Mouse (Mus musculus) left cerebral cortex, postnatal 36 days (tissue): ENCODE data around the gene Akp3. TPM values are rescaled to one million over a fixed set of nuclear protein-coding genes. Genes with fewer than 3 reads are reported as not detected.

Source experiments
- DNase-seq, 2 experiments: peaks; one replicate each; pipeline ENCODE4 v3.0.0; 2021 to 2022; ENCODE audit warnings: low spot score in 2 of 2, mixed read lengths in 1 of 2
- intact Hi-C: fragments of 180-260 bp; cut with DNase I; formaldehyde crosslinking; loops from one replicate; pipeline ENCODE4 v1.15.1; 2025
- total RNA-seq, 2 experiments: library from RNA; stranded (reverse); gene quantifications; 2 replicates each; pipeline ENCODE4 v1.2.3; 2021

The Akp3 gene
- total RNA-seq, 2 experiments from 2014 or later: not detected

- intact Hi-C loops: no loop called here
- no peak for DNase-seq
Measured at GRCm38 (mm10) chr1:87151286-87151685, 26.5 kb downstream of the Akp3 start.

DNA sequence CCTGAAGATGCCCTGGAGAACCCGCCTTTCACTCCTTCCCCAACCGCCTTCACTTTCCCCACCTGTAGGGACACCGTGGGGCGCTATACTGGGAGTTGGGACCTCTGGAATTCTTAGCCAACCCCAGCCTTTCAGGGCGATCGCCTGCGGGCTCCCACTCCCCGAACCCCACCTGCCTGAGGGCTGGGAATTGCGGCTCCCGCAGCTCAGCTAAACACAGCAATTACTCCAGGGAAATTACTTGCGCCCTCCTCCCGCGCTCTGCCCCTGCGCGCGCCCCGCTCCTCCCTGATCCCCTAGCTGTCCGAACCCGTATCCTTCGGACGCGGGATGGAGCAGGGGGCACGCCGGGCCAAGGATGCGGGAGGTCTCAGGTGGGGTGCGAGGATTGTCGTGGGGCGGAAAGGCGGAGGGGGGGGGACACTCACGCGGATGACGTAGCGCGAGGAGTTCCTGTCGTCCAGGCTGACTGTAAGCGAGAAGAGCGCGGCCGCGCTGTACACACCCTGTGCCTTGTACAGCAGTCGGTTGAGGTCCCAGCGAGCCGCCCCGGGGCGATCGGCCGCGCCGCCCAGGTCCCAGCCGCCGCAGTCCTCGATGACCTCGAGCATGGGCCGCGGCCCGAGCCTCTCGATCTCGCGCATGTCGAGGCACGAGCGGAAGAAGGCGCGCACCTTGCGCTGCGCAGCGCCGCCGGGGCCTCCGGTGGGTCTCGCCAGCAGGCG is 29.2 kb downstream of the Akp3 start:
- no peak for DNase-seq
- intact Hi-C loops: no loop called here

- no peak for DNase-seq
- intact Hi-C loops: no loop called here
Measured at GRCm38 (mm10) chr1:87154501-87155120, 29.8 kb downstream of the Akp3 start.

DNA sequence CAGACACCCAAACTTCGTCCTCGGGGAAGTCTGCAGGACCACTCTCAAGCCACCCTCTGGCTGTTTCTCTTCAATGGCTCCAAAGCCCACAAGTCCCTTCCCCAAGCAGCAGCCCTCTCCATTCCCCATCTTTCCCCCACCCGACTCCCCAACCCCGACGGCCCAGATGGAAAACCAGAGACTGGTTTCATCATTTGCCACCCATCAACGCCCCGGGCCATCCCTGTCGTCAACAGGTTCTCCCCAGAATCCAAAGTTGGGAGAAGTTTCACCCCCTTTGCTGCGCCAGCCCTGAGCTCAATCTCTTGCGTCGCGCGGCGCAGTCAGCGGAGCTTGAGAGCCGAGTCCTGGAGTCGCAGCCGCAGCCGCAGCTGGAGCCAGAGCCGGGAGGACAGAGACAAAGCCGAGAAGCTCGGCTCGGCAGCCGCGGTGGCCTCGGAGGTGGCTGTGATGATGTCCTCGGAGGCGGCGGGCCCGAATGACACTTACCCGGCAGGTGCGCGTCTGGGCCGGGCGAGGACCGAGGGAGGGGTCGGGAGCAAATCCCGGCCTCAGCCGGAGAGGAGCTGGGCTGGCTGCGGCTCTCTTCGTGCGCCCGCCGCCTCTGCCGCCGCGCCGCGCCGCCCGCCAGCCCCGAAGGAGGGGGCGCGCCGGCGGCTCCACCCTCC is 30.9 kb downstream of the Akp3 start:
- intact Hi-C loops: no loop called here
- DNase-seq: peak; percentile 18 to 35

GRCm38 (mm10) chr1:87156199-87156587 is 31.4 kb downstream of the Akp3 start, which contains the start of gene Ecel1:
TSS of gene Ecel1 (minus strand) at chr1:87156521.
- DNase-seq: no peak
- intact Hi-C loops: no loop called here

DNA sequence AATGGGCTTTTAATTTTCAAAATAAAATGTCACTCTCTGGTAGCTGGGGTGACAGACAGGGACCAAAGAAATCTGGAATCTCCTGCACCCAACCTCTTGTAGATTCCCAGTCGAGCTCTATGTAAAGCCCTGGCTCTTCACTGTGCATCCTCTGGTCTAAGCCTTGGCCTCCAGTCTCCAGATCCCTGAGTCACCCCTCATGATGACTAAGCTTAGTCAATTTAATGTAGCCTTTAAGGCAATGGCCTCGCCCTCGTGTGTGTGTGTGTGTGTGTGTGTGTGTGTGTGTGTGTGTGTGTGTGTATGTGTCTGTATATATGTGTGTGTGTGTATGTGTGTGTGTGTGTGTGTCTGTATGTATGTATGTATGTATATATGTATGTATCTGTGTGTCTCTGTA is 34.6 kb downstream of the Akp3 start:
- intact Hi-C loops: no loop called here
- no peak for DNase-seq

- no peak for DNase-seq
- intact Hi-C loops: no loop called here
Measured at GRCm38 (mm10) chr1:87164164-87164795, 39.5 kb downstream of the Akp3 start.

DNA sequence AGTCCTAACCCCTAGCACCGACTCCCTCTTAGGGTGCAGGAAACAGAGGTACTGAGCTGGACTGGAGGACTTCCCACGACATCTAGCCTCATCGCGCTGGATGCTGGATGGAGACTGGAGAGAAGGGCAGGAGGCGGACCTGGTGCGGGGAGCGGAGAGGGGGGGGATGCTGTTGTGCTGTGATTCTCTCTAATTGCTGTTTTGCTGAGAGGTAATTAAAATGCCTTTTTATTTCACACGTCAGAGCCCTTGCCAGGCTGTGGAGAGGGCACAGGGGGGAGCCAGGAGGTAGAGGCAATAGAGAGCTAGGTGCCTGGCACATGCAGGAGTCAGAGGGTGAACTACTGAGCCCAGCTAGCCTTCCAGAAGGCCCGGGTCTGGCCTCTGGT is 40.0 kb downstream of the Akp3 start:
- no peak for DNase-seq
- intact Hi-C loops: no loop called here

DNA sequence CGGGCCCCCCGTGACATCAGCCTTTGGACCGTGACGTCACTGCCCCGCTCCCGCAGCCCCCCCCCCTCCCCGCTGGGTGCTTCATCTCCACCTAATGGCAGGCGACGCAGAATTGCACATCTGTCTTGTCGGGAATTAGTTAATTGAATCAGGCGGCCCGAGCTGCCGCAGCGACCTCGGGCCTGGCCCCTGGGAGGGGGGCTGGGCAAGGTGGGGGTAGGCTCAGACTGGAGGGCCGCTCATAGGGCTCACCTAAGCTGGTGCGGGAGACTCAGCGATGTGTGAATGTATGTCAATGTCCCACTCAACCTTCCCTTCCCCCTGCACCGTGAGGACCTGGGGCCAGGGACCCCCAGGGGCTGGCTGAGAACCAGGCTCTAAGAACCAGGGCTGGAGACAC is 45.7 kb downstream of the Akp3 start:
- intact Hi-C loops: no loop called here
- no peak for DNase-seq

DNA sequence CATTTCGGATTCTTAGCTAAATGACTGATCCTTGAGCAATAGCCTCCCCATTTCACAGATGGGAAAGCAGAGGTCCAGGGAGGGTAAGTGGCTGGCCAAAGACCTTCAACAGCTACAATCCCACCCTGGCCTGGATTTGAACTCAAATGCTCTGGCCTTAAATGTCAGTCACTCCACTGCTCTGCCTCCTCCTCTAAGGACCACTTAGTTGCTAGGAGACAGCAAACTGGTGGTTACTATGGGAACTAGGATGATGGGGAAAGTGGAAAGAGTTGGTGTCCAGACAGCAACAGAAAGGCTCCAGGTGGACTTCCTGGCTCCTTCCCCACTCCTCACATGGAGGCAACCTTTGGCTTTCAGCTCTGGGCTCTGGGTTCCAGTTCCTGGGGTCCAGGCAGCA is 46.5 kb downstream of the Akp3 start:
- intact Hi-C loops: no loop called here

DNA sequence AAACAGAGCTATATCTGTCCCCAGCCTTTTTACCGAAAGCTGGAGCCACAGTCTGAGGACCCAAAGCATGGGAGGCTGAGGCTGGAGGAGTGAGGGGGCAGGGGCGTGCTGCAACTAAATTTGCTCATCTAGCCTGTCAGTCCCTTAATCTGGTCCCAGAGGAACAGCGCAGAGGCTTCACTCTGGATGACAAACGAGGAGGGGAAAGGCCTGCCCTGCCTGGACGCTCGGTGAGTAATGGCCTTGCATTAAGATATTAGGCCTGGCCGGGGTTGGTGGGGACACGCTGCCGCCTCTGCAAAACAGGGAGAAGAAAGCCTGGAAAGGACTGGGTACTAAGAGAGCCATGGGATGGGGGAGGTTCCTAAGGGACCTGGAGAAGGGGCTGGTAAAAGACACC is 47.5 kb downstream of the Akp3 start:
- no peak for DNase-seq
- intact Hi-C loops: no loop called here

More for the DNA sequence above, 46.5 kb downstream of the Akp3 start:
- no peak for DNase-seq

- DNase-seq: peak; percentile 43 to 50
- intact Hi-C loops: no loop called here
Measured at GRCm38 (mm10) chr1:87174006-87174955, 49.5 kb downstream of the Akp3 start.

- DNase-seq: peak; percentile 21 to 28
- intact Hi-C loops: no loop called here
Measured at GRCm38 (mm10) chr1:87175852-87176292, 51.1 kb downstream of the Akp3 start.

Other genes starting within 250 kb of the Akp3 start
- not detected for gene Alppl2, start 35.0 kb upstream of the Akp3 start, total RNA-seq
- gene Alpi, start 23.4 kb upstream of the Akp3 start, total RNA-seq: not detected
- gene Ecel1, start 31.5 kb downstream of the Akp3 start, total RNA-seq: 10 to 100 TPM in 1 of 2 experiments, 1 to 10 TPM in 1; 5.8 to 12.6 TPM
- gene Prss56, start 58.3 kb downstream of the Akp3 start, total RNA-seq: under 1 TPM; 0.88 to 0.89 TPM
- gene Chrnd, start 65.6 kb downstream of the Akp3 start, total RNA-seq: not detected
- gene Chrng, start 79.7 kb downstream of the Akp3 start, total RNA-seq: not detected
- 10 to 100 TPM; 55.5 to 63.1 TPM for gene Eif4e2, start 88.9 kb downstream of the Akp3 start, total RNA-seq
- gene Efhd1, start 139.4 kb downstream of the Akp3 start, total RNA-seq: 10 to 100 TPM; 10.9 to 16.4 TPM
- gene Gigyf2, start 202.0 kb downstream of the Akp3 start, total RNA-seq: 100 to 1,000 TPM; 106 to 121 TPM